Mouse (Mus musculus): ENCODE measurements around the gene Prorsd1. TPM values are rescaled to one million over a fixed set of nuclear protein-coding genes. Genes with fewer than 3 reads are reported as not detected.
A peak's percentile ranks its signal among the peaks of the same experiment; 100 is the strongest.

Gene Prorsd1
- 41.4 and 42.4 TPM in 2 replicates for polyA plus RNA-seq (2014; fragmentation: Nextera tagmentation; extraction: Ambion mirVana)

- no peaks in the 10 kb centered on the region for H3K27me3 ChIP-seq (ENCODE audit: control insufficient read depth, insufficient read depth, low read length)
- no peaks in the 10 kb centered on the region for H3K9me3 ChIP-seq (ENCODE audit: control insufficient read depth, low read depth, low read length)
- peak; percentile 98 for ATAC-seq (ENCODE audit: insufficient number of reproducible peaks, insufficient read depth, low FRiP score, low read depth)
- peak within 1 kb of the TSS; percentile 54 for H3K4me3 ChIP-seq (ENCODE audit: low read depth, low read length)
- WGBS: 3% methylated on average over 40 of the region's 40 CpGs
- peak within 1 kb of the TSS; percentile 60 for H3K4me2 ChIP-seq (replicated peaks; ENCODE audit: low read depth, low read length)
- H3K27ac ChIP-seq (ENCODE audit: low read length): peak within 1 kb of the TSS; percentile 73
- no peaks in the 10 kb centered on the region for H3K4me1 ChIP-seq (ENCODE audit: control insufficient read depth, insufficient read depth, low read length)
- peak within 1 kb of the TSS; percentile 68 for H3K9ac ChIP-seq (replicated peaks; ENCODE audit: low read depth, low read length)
- H3K36me3 ChIP-seq (ENCODE audit: control insufficient read depth, insufficient read depth, low read length): peaks cover 4% of the 10 kb centered on the region
These were observed at the start of gene Prorsd1 for GRCm38 (mm10) chr11:29514682-29515412. TSS of gene Prorsd1 (minus strand) at chr11:29515033.

- WGBS: 87% methylated on average over 2 of the region's 2 CpGs
- H3K4me2 ChIP-seq (replicated peaks; ENCODE audit: low read depth, low read length): no peak overlapping the region
- H3K9ac ChIP-seq (replicated peaks; ENCODE audit: low read depth, low read length): no peak overlapping the region
- H3K4me3 ChIP-seq (ENCODE audit: low read depth, low read length): no peak overlapping the region
- no peaks in the 10 kb centered on the region for H3K9me3 ChIP-seq (ENCODE audit: control insufficient read depth, low read depth, low read length)
- H3K36me3 ChIP-seq (ENCODE audit: control insufficient read depth, insufficient read depth, low read length): no peaks in the 10 kb centered on the region
- H3K27ac ChIP-seq (ENCODE audit: low read length): no peak overlapping the region
- no peaks in the 10 kb centered on the region for H3K27me3 ChIP-seq (ENCODE audit: control insufficient read depth, insufficient read depth, low read length)
- no peaks in the 10 kb centered on the region for H3K4me1 ChIP-seq (ENCODE audit: control insufficient read depth, insufficient read depth, low read length)
- no peak for ATAC-seq (ENCODE audit: insufficient number of reproducible peaks, insufficient read depth, low FRiP score, low read depth)
These were observed 48.6 kb upstream of the Prorsd1 start for GRCm38 (mm10) chr11:29563406-29563805.

- Histone ChIP-seq H3K9me3 (ENCODE audit: control insufficient read depth, low read depth, low read length) (no peaks in the 10 kb centered on the region), H3K4me1 (ENCODE audit: control insufficient read depth, insufficient read depth, low read length) (no peaks in the 10 kb centered on the region), H3K4me3 (ENCODE audit: low read depth, low read length) (no peak overlapping the region), H3K9ac (replicated peaks; ENCODE audit: low read depth, low read length) (no peak overlapping the region), H3K36me3 (ENCODE audit: control insufficient read depth, insufficient read depth, low read length) (no peaks in the 10 kb centered on the region), H3K27ac (ENCODE audit: low read length) (no peak overlapping the region), H3K4me2 (replicated peaks; ENCODE audit: low read depth, low read length) (no peak overlapping the region), H3K27me3 (ENCODE audit: control insufficient read depth, insufficient read depth, low read length) (no peaks in the 10 kb centered on the region)
- 81% methylated on average over 3 of the region's 3 CpGs for WGBS
- no peak for ATAC-seq (ENCODE audit: insufficient number of reproducible peaks, insufficient read depth, low FRiP score, low read depth)
These were observed 46.2 kb upstream of the Prorsd1 start for GRCm38 (mm10) chr11:29560990-29561389.

- H3K4me3 ChIP-seq (ENCODE audit: low read depth, low read length): no peak overlapping the region
- no peaks in the 10 kb centered on the region for H3K27me3 ChIP-seq (ENCODE audit: control insufficient read depth, insufficient read depth, low read length)
- WGBS: 84% methylated on average over 9 of the region's 9 CpGs
- no peak for ATAC-seq (ENCODE audit: insufficient number of reproducible peaks, insufficient read depth, low FRiP score, low read depth)
- H3K4me1 ChIP-seq (ENCODE audit: control insufficient read depth, insufficient read depth, low read length): no peaks in the 10 kb centered on the region
- H3K4me2 ChIP-seq (replicated peaks; ENCODE audit: low read depth, low read length): no peak overlapping the region
- H3K9ac ChIP-seq (replicated peaks; ENCODE audit: low read depth, low read length): no peak overlapping the region
- H3K9me3 ChIP-seq (ENCODE audit: control insufficient read depth, low read depth, low read length): no peaks in the 10 kb centered on the region
- H3K27ac ChIP-seq (ENCODE audit: low read length): no peak overlapping the region
- no peaks in the 10 kb centered on the region for H3K36me3 ChIP-seq (ENCODE audit: control insufficient read depth, insufficient read depth, low read length)
These were observed 45.6 kb upstream of the Prorsd1 start for GRCm38 (mm10) chr11:29560452-29560851.

GRCm38 (mm10) chr11:29549425-29549778, 34.6 kb upstream of the Prorsd1 start:
- H3K27me3 ChIP-seq (ENCODE audit: control insufficient read depth, insufficient read depth, low read length): no peaks in the 10 kb centered on the region
- H3K4me1 ChIP-seq (ENCODE audit: control insufficient read depth, insufficient read depth, low read length): peaks cover 8% of the 10 kb centered on the region; the same call in 1 of the 2 replicates
- WGBS: 94% methylated on average over 1 of the region's 1 CpGs
- no peak overlapping the region for H3K9ac ChIP-seq (replicated peaks; ENCODE audit: low read depth, low read length)
- H3K36me3 ChIP-seq (ENCODE audit: control insufficient read depth, insufficient read depth, low read length): peaks cover 20% of the 10 kb centered on the region
- H3K4me3 ChIP-seq (ENCODE audit: low read depth, low read length): no peak overlapping the region
- H3K4me2 ChIP-seq (replicated peaks; ENCODE audit: low read depth, low read length): no peak overlapping the region
- no peak for ATAC-seq (ENCODE audit: insufficient number of reproducible peaks, insufficient read depth, low FRiP score, low read depth)
- no peak overlapping the region for H3K27ac ChIP-seq (ENCODE audit: low read length)
- no peaks in the 10 kb centered on the region for H3K9me3 ChIP-seq (ENCODE audit: control insufficient read depth, low read depth, low read length)

GRCm38 (mm10) chr11:29548504-29549424, 33.9 kb upstream of the Prorsd1 start:
- no peaks in the 10 kb centered on the region for H3K27me3 ChIP-seq (ENCODE audit: control insufficient read depth, insufficient read depth, low read length)
- 21% methylated on average over 23 of the region's 23 CpGs for WGBS
- peak overlapping the region; percentile 41 for H3K9ac ChIP-seq (replicated peaks; ENCODE audit: low read depth, low read length)
- ATAC-seq (ENCODE audit: insufficient number of reproducible peaks, insufficient read depth, low FRiP score, low read depth): no peak
- peaks cover 26% of the 10 kb centered on the region for H3K36me3 ChIP-seq (ENCODE audit: control insufficient read depth, insufficient read depth, low read length)
- H3K4me3 ChIP-seq (ENCODE audit: low read depth, low read length): peak overlapping the region; percentile 68
- peak overlapping the region; percentile 44 for H3K4me2 ChIP-seq (replicated peaks; ENCODE audit: low read depth, low read length)
- H3K4me1 ChIP-seq (ENCODE audit: control insufficient read depth, insufficient read depth, low read length): peaks cover 8% of the 10 kb centered on the region; the same call in 1 of the 2 replicates
- H3K9me3 ChIP-seq (ENCODE audit: control insufficient read depth, low read depth, low read length): no peaks in the 10 kb centered on the region
- H3K27ac ChIP-seq (ENCODE audit: low read length): no peak overlapping the region

- WGBS: under 1% methylated on average over 46 of the region's 46 CpGs
- Histone ChIP-seq H3K4me1 (ENCODE audit: control insufficient read depth, insufficient read depth, low read length) (peaks cover 8% of the 10 kb centered on the region; the same call in 1 of the 2 replicates), H3K36me3 (ENCODE audit: control insufficient read depth, insufficient read depth, low read length) (peaks cover 30% of the 10 kb centered on the region), H3K4me3 (ENCODE audit: low read depth, low read length) (peak within 1 kb of the TSS; percentile 68), H3K4me2 (replicated peaks; ENCODE audit: low read depth, low read length) (peak within 1 kb of the TSS; percentile 44), H3K27me3 (ENCODE audit: control insufficient read depth, insufficient read depth, low read length) (no peaks in the 10 kb centered on the region), H3K9ac (replicated peaks; ENCODE audit: low read depth, low read length) (peak within 1 kb of the TSS; percentile 77), H3K27ac (ENCODE audit: low read length) (peak within 1 kb of the TSS; percentile 77; the same call in 1 of the 2 replicates), H3K9me3 (ENCODE audit: control insufficient read depth, low read depth, low read length) (no peaks in the 10 kb centered on the region)
- ATAC-seq (ENCODE audit: insufficient number of reproducible peaks, insufficient read depth, low FRiP score, low read depth): peak; percentile 98
These were observed 33.1 kb upstream of the Prorsd1 start, which contains the start of the genes Clhc1 and Rps27a for GRCm38 (mm10) chr11:29547752-29548503. TSS of gene Clhc1 (plus strand) at chr11:29547950. TSS of gene Rps27a (minus strand) at chr11:29548109.

Data from stomach, embryonic 14.5 days (tissue).